Mouse (Mus musculus): ENCODE measurements around the gene Sstr5. TPM values are rescaled to one million over a fixed set of nuclear protein-coding genes. Genes with fewer than 3 reads are reported as not detected.

Gene Sstr5
- total and polyA plus RNA-seq, 3 experiments = not detected

DNA sequence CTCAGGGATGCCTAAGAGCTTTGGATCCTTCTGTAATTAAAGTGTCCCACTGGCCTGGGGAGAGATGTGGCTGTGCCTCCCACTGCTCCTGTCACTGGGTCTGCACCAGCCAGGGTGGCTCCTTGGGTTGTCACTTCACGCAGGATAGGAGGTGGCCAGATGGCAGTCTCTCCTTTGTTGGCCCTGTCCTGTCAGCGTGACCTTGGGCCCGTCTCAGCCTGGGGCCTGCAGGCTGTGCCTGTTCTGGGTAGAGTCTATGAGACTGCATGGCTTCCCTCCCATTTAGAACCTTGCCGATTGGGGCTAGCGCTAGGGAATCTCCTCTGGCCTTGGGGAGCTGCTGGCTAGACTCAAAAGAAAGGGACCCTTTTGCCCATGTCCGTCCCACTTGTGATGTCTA, 28.8 kb downstream of the Sstr5 start:
- Histone ChIP-seq H3K36me3 (ENCODE audit: control insufficient read depth in 1 of 2, insufficient read depth in 2 of 2, low read length in 2 of 2) (no peaks in the 10 kb centered on the region), H3K9ac (ENCODE audit: control insufficient read depth, low read depth, low read length, poor library complexity, severe bottlenecking) (no peak overlapping the region), H3K27ac (ENCODE audit: control insufficient read depth, low read depth, low read length) (no peak overlapping the region), H3K9me3 (replicated peaks; ENCODE audit: insufficient read depth, low read length) (no peaks in the 10 kb centered on the region), H3K79me2 (ENCODE audit: control insufficient read depth, insufficient read depth, low read length, poor library complexity) (no peaks in the 10 kb centered on the region), H3K4me3 (ENCODE audit: control insufficient read depth in 1 of 2, insufficient read depth in 1 of 2, low read depth in 2 of 2, low read length in 2 of 2) (no peak overlapping the region), H3K27me3 (ENCODE audit: control insufficient read depth in 1 of 2, insufficient read depth in 2 of 2, low read length in 2 of 2) (peaks cover 2 to 3% of the 10 kb centered on the region in 2 experiments; a peak in 3 of 4 replicates), H3K4me1 (ENCODE audit: control insufficient read depth in 1 of 2, insufficient read depth in 2 of 2, low read length in 2 of 2) (no peaks in the 10 kb centered on the region)
- DNase-seq (ENCODE audit: low read depth, low spot score) = no peak
- TF ChIP-seq EP300 (IDR thresholded peaks at IDR 0.05; ENCODE audit: low read depth in 1 of 2, low read length in 2 of 2) (no peak), MXI1 (IDR thresholded peaks at IDR 0.05; ENCODE audit: low read depth, low read length) (no peak), ZMIZ1 (IDR thresholded peaks at IDR 0.05; ENCODE audit: low read depth, low read length) (no peak), SIN3A (IDR thresholded peaks at IDR 0.05; ENCODE audit: low read length) (no peak), MAZ (IDR thresholded peaks at IDR 0.05; ENCODE audit: low read depth, low read length) (no peak), CHD2 (IDR thresholded peaks at IDR 0.05; ENCODE audit: low read length) (no peak)

DNA sequence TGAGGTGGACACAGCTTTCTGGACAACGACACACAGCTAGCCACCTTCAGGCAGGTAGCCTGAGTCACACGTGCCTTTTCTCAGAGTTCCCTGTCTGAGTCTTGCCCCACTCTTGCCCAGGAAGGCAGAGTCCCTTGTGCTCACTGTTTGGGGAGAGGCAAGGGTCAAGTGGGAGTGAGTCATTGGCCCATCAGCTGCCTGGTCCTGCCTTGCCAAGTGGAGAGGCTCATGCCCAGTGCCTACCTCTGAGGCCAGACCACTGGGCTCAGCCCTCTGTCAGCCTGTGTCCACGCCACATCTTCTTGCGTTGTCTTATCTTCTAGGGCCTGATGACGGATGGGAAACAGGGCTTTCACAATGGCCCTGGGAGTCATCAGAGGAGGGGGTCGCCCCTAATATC, 29.3 kb downstream of the Sstr5 start:
- Histone ChIP-seq H3K9me3 (replicated peaks; ENCODE audit: insufficient read depth, low read length) (no peaks in the 10 kb centered on the region), H3K36me3 (ENCODE audit: control insufficient read depth in 1 of 2, insufficient read depth in 2 of 2, low read length in 2 of 2) (no peaks in the 10 kb centered on the region), H3K4me1 (ENCODE audit: control insufficient read depth in 1 of 2, insufficient read depth in 2 of 2, low read length in 2 of 2) (no peaks in the 10 kb centered on the region), H3K27ac (ENCODE audit: control insufficient read depth, low read depth, low read length) (no peak overlapping the region), H3K4me3 (ENCODE audit: control insufficient read depth in 1 of 2, insufficient read depth in 1 of 2, low read depth in 2 of 2, low read length in 2 of 2) (no peak overlapping the region), H3K27me3 (ENCODE audit: control insufficient read depth in 1 of 2, insufficient read depth in 2 of 2, low read length in 2 of 2) (peaks cover 2 to 3% of the 10 kb centered on the region in 2 experiments; a peak in 3 of 4 replicates), H3K9ac (ENCODE audit: control insufficient read depth, low read depth, low read length, poor library complexity, severe bottlenecking) (no peak overlapping the region), H3K79me2 (ENCODE audit: control insufficient read depth, insufficient read depth, low read length, poor library complexity) (no peaks in the 10 kb centered on the region)
- no peak for DNase-seq (ENCODE audit: low read depth, low spot score)
- no peak for TF ChIP-seq JUND (IDR thresholded peaks at IDR 0.05; ENCODE audit: low read depth, low read length)
- no peak for TF ChIP-seq MXI1 (IDR thresholded peaks at IDR 0.05; ENCODE audit: low read depth, low read length)

DNA sequence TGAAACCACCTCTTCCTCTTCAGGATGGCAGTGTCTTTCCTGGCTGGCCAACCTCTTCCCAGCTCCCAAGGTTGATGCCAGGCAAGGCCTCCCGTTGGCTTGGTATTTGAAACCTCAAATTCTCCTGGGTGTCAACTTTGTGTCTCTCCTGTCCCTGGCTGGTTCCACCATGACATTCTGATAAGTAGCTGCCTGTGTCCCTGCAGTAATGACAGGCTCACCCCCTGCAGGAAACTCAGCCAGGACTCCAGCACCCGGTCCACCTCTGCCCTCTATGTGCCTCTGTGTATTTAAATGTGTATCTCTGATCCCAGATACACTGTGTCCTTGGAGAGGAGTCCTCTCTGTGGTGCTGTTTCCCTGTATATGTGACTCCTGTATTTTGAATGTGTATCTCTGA, 30.8 kb downstream of the Sstr5 start:
- H3K4me3 ChIP-seq (ENCODE audit: control insufficient read depth in 1 of 2, insufficient read depth in 1 of 2, low read depth in 2 of 2, low read length in 2 of 2) = no peak overlapping the region
- TF ChIP-seq UBTF (IDR thresholded peaks at IDR 0.05; ENCODE audit: borderline replicate concordance, insufficient read depth, low read depth, low read length) = no peak
- TF ChIP-seq EP300 (IDR thresholded peaks at IDR 0.05; ENCODE audit: low read depth in 1 of 2, low read length in 2 of 2) = no peak
- no peak for TF ChIP-seq GABPA (IDR thresholded peaks at IDR 0.05; ENCODE audit: low read depth, low read length)
- no peak for TF ChIP-seq ZKSCAN1 (IDR thresholded peaks at IDR 0.05; ENCODE audit: low read depth, low read length)
- no peak for TF ChIP-seq MYB (IDR thresholded peaks at IDR 0.05; ENCODE audit: low read depth, low read length)
- TF ChIP-seq MAFK (IDR thresholded peaks at IDR 0.05; ENCODE audit: borderline replicate concordance, low read depth, low read length) = no peak
- TF ChIP-seq MAZ (IDR thresholded peaks at IDR 0.05; ENCODE audit: low read depth, low read length) = no peak
- no peak for TF ChIP-seq CHD1 (IDR thresholded peaks at IDR 0.05; ENCODE audit: low read depth, low read length)
- no peak for TF ChIP-seq POLR2AphosphoS5 (IDR thresholded peaks at IDR 0.05; ENCODE audit: borderline replicate concordance, low read depth, low read length)
- TF ChIP-seq MXI1 (IDR thresholded peaks at IDR 0.05; ENCODE audit: low read depth, low read length) = no peak
- no peak for TF ChIP-seq BHLHE40 (IDR thresholded peaks at IDR 0.05; ENCODE audit: borderline replicate concordance, low read depth, low read length)
- no peak for TF ChIP-seq USF1 (IDR thresholded peaks at IDR 0.05; ENCODE audit: low read depth, low read length)
- no peak for TF ChIP-seq MYC (IDR thresholded peaks at IDR 0.05; ENCODE audit: low read depth, low read length)
- no peak for TF ChIP-seq RCOR1 (IDR thresholded peaks at IDR 0.05; ENCODE audit: low read depth, low read length)
- H3K4me1 ChIP-seq (ENCODE audit: control insufficient read depth in 1 of 2, insufficient read depth in 2 of 2, low read length in 2 of 2) = no peaks in the 10 kb centered on the region
- H3K9me3 ChIP-seq (replicated peaks; ENCODE audit: insufficient read depth, low read length) = no peaks in the 10 kb centered on the region
- no peaks in the 10 kb centered on the region for H3K79me2 ChIP-seq (ENCODE audit: control insufficient read depth, insufficient read depth, low read length, poor library complexity)
- no peak overlapping the region for H3K9ac ChIP-seq (ENCODE audit: control insufficient read depth, low read depth, low read length, poor library complexity, severe bottlenecking)
- no peaks in the 10 kb centered on the region for H3K36me3 ChIP-seq (ENCODE audit: control insufficient read depth in 1 of 2, insufficient read depth in 2 of 2, low read length in 2 of 2)
- peaks cover 2 to 3% of the 10 kb centered on the region in 2 experiments; a peak in 3 of 4 replicates for H3K27me3 ChIP-seq (ENCODE audit: control insufficient read depth in 1 of 2, insufficient read depth in 2 of 2, low read length in 2 of 2)
- no peak overlapping the region for H3K27ac ChIP-seq (ENCODE audit: control insufficient read depth, low read depth, low read length)
- DNase-seq (ENCODE audit: low read depth, low spot score) = no peak
